Mouse (Mus musculus): ENCODE results near the gene Xaf1. TPM values are rescaled to one million over a fixed set of nuclear protein-coding genes. Genes with fewer than 3 reads are reported as not detected.

Xaf1 gene
- polyA plus RNA-seq, 1 experiment from 2014 or later = 1.1 TPM

- Histone ChIP-seq H3K27ac (ENCODE audit: low read depth, low read length) (no peak overlapping the region), H3K9ac (ENCODE audit: low read length) (no peak overlapping the region), H3K4me1 (ENCODE audit: control insufficient read depth, insufficient read depth, low read length) (no peaks in the 10 kb centered on the region), H3K27me3 (replicated peaks; ENCODE audit: control insufficient read depth, insufficient read depth, low read length) (no peaks in the 10 kb centered on the region), H3K4me3 (ENCODE audit: low read depth, low read length) (no peak overlapping the region), H3K36me3 (ENCODE audit: control insufficient read depth, insufficient read depth, low read length) (no peaks in the 10 kb centered on the region), H3K4me2 (ENCODE audit: low read length) (no peak overlapping the region), H3K9me3 (replicated peaks; ENCODE audit: control insufficient read depth, low read length) (no peaks in the 10 kb centered on the region)
- 89% methylated on average over 5 of the region's 5 CpGs for WGBS
- DNase-seq (ENCODE audit: low spot score) (no peak), ATAC-seq (no peak)
Observed at GRCm38 (mm10) chr11:72281143-72281851, 20.1 kb upstream of the Xaf1 start.

DNA sequence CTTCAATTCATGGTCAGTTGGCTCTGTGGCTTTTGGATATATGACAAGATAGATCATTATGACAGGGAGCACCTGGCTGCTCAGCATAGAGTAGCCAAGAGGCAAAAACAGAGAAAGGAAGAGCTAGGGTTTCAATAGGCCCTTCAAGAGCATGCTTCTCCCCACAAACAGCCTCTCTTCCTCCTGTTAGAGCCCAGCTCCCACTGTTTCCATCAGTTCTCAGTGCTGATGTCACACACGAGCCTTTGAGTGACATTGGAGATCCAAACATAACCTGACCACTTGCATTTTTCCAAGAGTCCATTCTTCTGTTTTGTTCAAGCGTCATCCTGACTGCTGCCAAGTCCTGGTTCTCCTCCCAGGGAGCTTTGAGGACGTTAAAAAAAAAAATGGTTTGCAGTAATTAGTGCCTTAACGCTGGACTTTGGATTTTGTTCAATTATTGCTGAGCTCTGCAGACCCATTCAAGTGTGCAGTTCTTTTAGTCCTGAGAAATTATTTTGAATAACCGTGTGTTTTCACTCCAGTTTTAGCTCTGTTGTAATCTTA is 19.5 kb upstream of the Xaf1 start:
- H3K9ac ChIP-seq (ENCODE audit: low read length) = no peak overlapping the region
- no peaks in the 10 kb centered on the region for H3K36me3 ChIP-seq (ENCODE audit: control insufficient read depth, insufficient read depth, low read length)
- no peak overlapping the region for H3K4me2 ChIP-seq (ENCODE audit: low read length)
- no peak overlapping the region for H3K27ac ChIP-seq (ENCODE audit: low read depth, low read length)
- H3K4me1 ChIP-seq (ENCODE audit: control insufficient read depth, insufficient read depth, low read length) = no peaks in the 10 kb centered on the region
- ATAC-seq (no peak), DNase-seq (ENCODE audit: low spot score) (peak; percentile 49)
- no peaks in the 10 kb centered on the region for H3K9me3 ChIP-seq (replicated peaks; ENCODE audit: control insufficient read depth, low read length)
- no peaks in the 10 kb centered on the region for H3K27me3 ChIP-seq (replicated peaks; ENCODE audit: control insufficient read depth, insufficient read depth, low read length)
- WGBS = 25% methylated on average over 5 of the region's 5 CpGs
- H3K4me3 ChIP-seq (ENCODE audit: low read depth, low read length) = no peak overlapping the region

DNA sequence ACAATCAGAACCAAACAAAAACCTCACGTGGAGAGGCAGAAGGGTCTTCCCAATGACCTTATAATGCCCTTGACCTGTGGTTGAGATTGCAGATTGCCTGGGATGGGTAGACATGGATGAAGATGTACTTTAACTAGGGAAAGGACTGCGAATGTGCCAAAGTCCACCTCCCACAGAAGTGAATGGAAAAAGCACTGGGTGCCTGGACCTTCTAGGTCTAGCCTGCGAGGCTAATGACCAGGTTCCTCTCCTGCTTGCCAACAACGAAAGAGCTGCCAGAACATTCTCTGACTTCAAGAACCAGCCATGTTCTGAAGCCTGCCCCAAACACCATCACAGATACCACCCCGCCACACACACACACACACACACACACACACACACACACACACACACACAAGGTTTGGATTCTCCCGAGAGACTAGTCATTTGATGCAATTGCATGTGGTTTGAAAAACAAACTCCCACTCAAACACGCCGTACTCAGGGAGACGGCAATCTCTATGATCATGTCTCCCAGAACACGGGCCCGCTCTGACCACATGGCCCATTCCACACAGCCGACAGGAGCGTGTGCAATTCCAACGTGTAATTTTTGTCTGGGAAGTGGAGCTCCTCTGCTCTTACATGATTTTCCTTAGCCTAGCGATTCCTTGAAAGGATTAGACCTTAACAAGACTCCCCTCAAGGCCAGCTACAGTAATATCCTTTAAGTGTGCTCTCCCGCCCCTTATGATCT is 17.8 kb upstream of the Xaf1 start:
- WGBS = 88% methylated on average over 16 of the region's 16 CpGs
- H3K27me3 ChIP-seq (replicated peaks; ENCODE audit: control insufficient read depth, insufficient read depth, low read length) = no peaks in the 10 kb centered on the region
- no peaks in the 10 kb centered on the region for H3K36me3 ChIP-seq (ENCODE audit: control insufficient read depth, insufficient read depth, low read length)
- no peak overlapping the region for H3K4me2 ChIP-seq (ENCODE audit: low read length)
- no peak for ATAC-seq
- no peaks in the 10 kb centered on the region for H3K9me3 ChIP-seq (replicated peaks; ENCODE audit: control insufficient read depth, low read length)
- H3K4me1 ChIP-seq (ENCODE audit: control insufficient read depth, insufficient read depth, low read length) = no peaks in the 10 kb centered on the region
- H3K4me3 ChIP-seq (ENCODE audit: low read depth, low read length) = no peak overlapping the region
- H3K9ac ChIP-seq (ENCODE audit: low read length) = no peak overlapping the region
- H3K27ac ChIP-seq (ENCODE audit: low read depth, low read length) = no peak overlapping the region
- DNase-seq (ENCODE audit: low spot score) = no peak

DNA sequence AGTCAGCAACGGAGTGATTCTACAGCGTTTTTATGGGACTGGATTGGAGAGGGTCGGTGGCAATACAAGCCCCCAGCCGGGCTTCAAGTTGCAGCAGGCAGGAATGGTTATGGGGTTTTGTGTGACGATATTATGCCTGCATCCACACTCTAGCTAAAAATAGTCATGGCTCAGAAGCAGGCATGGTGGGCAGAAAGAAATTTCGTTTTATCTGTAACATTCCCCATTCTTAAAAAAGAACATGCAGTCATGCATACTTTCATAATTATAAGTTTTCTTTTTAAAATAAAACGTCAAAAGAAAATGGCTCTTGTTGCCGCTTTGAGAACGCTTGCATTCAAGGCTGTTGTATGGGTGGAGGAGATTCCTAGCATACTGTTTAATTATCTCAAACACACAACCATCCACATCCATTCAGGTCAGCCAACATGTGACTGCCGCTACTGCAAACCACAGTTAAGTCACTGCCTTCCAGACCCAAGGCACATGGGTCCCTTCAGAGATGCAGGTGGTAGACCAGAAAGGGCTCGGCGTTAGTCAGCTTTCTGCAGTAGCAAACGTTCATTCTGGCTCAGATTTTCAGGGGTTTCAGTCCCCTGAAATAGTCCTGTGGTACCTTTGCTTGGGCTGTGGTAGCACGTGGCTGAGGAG is 16.8 kb upstream of the Xaf1 start:
- no peak overlapping the region for H3K4me2 ChIP-seq (ENCODE audit: low read length)
- ATAC-seq (no peak), DNase-seq (ENCODE audit: low spot score) (no peak)
- no peaks in the 10 kb centered on the region for H3K36me3 ChIP-seq (ENCODE audit: control insufficient read depth, insufficient read depth, low read length)
- no peak overlapping the region for H3K27ac ChIP-seq (ENCODE audit: low read depth, low read length)
- 83% methylated on average over 14 of the region's 14 CpGs for WGBS
- no peak overlapping the region for H3K4me3 ChIP-seq (ENCODE audit: low read depth, low read length)
- H3K4me1 ChIP-seq (ENCODE audit: control insufficient read depth, insufficient read depth, low read length) = no peaks in the 10 kb centered on the region
- no peaks in the 10 kb centered on the region for H3K27me3 ChIP-seq (replicated peaks; ENCODE audit: control insufficient read depth, insufficient read depth, low read length)
- H3K9me3 ChIP-seq (replicated peaks; ENCODE audit: control insufficient read depth, low read length) = no peaks in the 10 kb centered on the region
- H3K9ac ChIP-seq (ENCODE audit: low read length) = no peak overlapping the region

DNA sequence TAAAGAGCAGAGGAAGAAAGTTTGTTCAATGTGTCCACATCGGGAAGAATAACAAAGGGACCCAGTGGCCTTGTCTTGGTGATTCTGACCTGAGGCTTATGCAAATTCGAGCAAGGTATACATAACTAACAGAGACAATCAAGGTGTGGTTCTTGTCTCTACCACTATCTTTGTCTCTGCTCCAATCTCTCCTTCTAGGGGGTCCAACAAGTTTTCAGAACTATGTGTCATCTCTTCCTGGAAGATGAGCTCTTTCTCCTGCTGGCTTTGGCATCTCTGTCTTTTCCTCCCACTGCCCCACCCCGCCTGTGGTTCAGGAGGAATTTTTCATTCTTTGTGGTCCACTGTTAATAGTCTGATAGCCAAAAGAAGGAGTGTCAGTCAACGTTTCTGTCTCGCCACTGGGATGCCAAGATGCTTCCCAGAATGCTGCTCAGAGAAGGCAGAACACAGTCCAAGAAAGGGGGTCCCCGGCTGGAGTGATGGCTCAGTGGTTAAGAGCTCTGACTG is 15.4 kb upstream of the Xaf1 start:
- no peak overlapping the region for H3K4me3 ChIP-seq (ENCODE audit: low read depth, low read length)
- H3K27me3 ChIP-seq (replicated peaks; ENCODE audit: control insufficient read depth, insufficient read depth, low read length) = no peaks in the 10 kb centered on the region
- H3K4me2 ChIP-seq (ENCODE audit: low read length) = no peak overlapping the region
- H3K9ac ChIP-seq (ENCODE audit: low read length) = no peak overlapping the region
- H3K36me3 ChIP-seq (ENCODE audit: control insufficient read depth, insufficient read depth, low read length) = no peaks in the 10 kb centered on the region
- no peak overlapping the region for H3K27ac ChIP-seq (ENCODE audit: low read depth, low read length)
- WGBS = 79% methylated on average over 6 of the region's 6 CpGs
- no peaks in the 10 kb centered on the region for H3K4me1 ChIP-seq (ENCODE audit: control insufficient read depth, insufficient read depth, low read length)
- ATAC-seq = no peak
- no peaks in the 10 kb centered on the region for H3K9me3 ChIP-seq (replicated peaks; ENCODE audit: control insufficient read depth, low read length)
- no peak for DNase-seq (ENCODE audit: low spot score)

DNA sequence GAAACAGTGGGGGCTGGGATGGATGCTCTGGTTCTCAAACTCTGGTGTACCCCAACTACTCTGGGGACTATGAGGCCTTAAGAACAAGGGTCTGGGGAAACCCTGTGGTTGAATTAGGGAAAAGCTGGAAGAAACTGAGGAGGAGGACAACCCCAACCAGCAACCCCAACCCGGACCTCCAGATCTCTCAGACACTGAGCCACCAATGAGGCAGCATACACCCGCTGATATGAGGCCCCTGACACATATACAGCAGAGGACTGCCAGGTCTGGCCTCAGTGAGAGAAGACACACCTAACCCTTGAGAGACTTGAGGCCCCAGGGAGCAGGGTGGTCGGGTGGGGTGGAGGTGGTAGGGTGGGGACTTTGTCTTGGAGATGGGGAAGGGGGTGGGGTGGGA is 14.8 kb upstream of the Xaf1 start:
- ATAC-seq = no peak
- H3K9ac ChIP-seq (ENCODE audit: low read length) = no peak overlapping the region
- H3K27me3 ChIP-seq (replicated peaks; ENCODE audit: control insufficient read depth, insufficient read depth, low read length) = no peaks in the 10 kb centered on the region
- no peak overlapping the region for H3K4me3 ChIP-seq (ENCODE audit: low read depth, low read length)
- H3K36me3 ChIP-seq (ENCODE audit: control insufficient read depth, insufficient read depth, low read length) = no peaks in the 10 kb centered on the region
- 81% methylated on average over 3 of the region's 3 CpGs for WGBS
- H3K4me1 ChIP-seq (ENCODE audit: control insufficient read depth, insufficient read depth, low read length) = no peaks in the 10 kb centered on the region
- H3K27ac ChIP-seq (ENCODE audit: low read depth, low read length) = no peak overlapping the region
- H3K9me3 ChIP-seq (replicated peaks; ENCODE audit: control insufficient read depth, low read length) = no peaks in the 10 kb centered on the region
- no peak overlapping the region for H3K4me2 ChIP-seq (ENCODE audit: low read length)
- DNase-seq (ENCODE audit: low spot score) = no peak

DNA sequence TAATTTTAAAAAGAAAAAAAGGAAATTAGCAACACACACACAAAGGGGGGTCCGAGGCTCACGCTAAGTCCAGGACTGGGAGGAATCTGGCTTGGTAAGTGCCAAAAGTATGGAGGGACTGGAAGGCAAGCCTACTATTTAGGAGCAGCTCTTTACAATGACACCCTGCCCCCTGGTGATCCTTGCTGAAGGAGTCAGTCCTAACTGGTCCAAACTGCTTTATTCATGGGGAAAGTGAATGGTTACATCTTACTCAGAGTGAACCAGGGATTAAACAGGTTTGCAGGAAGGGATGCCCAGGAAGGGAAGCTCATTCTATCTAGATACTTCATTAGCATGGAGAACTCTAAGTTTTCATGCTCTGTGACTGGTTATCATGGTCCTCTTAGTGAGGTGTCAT is 14.3 kb upstream of the Xaf1 start:
- Histone ChIP-seq H3K36me3 (ENCODE audit: control insufficient read depth, insufficient read depth, low read length) (no peaks in the 10 kb centered on the region), H3K9me3 (replicated peaks; ENCODE audit: control insufficient read depth, low read length) (no peaks in the 10 kb centered on the region), H3K9ac (ENCODE audit: low read length) (no peak overlapping the region), H3K4me3 (ENCODE audit: low read depth, low read length) (no peak overlapping the region), H3K4me2 (ENCODE audit: low read length) (no peak overlapping the region), H3K27me3 (replicated peaks; ENCODE audit: control insufficient read depth, insufficient read depth, low read length) (no peaks in the 10 kb centered on the region), H3K4me1 (ENCODE audit: control insufficient read depth, insufficient read depth, low read length) (no peaks in the 10 kb centered on the region), H3K27ac (ENCODE audit: low read depth, low read length) (no peak overlapping the region)
- no peak for DNase-seq (ENCODE audit: low spot score)
- WGBS = 92% methylated on average over 2 of the region's 2 CpGs
- no peak for ATAC-seq

- no peak overlapping the region for H3K9ac ChIP-seq (ENCODE audit: low read length)
- 87% methylated on average over 3 of the region's 3 CpGs for WGBS
- no peaks in the 10 kb centered on the region for H3K4me1 ChIP-seq (ENCODE audit: control insufficient read depth, insufficient read depth, low read length)
- H3K27me3 ChIP-seq (replicated peaks; ENCODE audit: control insufficient read depth, insufficient read depth, low read length) = no peaks in the 10 kb centered on the region
- no peak overlapping the region for H3K4me2 ChIP-seq (ENCODE audit: low read length)
- H3K27ac ChIP-seq (ENCODE audit: low read depth, low read length) = no peak overlapping the region
- ATAC-seq (no peak), DNase-seq (ENCODE audit: low spot score) (no peak)
- H3K9me3 ChIP-seq (replicated peaks; ENCODE audit: control insufficient read depth, low read length) = no peaks in the 10 kb centered on the region
- no peaks in the 10 kb centered on the region for H3K36me3 ChIP-seq (ENCODE audit: control insufficient read depth, insufficient read depth, low read length)
- no peak overlapping the region for H3K4me3 ChIP-seq (ENCODE audit: low read depth, low read length)
Observed at GRCm38 (mm10) chr11:72287543-72287942, 13.9 kb upstream of the Xaf1 start.

All from forebrain, embryonic 14.5 days (tissue).